8 mouse cellular contexts compared by ENCODE assay signal in genomic region chr2:116974569-116975060, GRCm38 (mm10).
DNase-seq lines count a peak whose midpoint lies in the region; ATAC-seq and TF ChIP-seq lines count a peak whose summit lies in the region.

No protein-coding gene starts in this region.

- H3K27ac ChIP-seq in heart, embryonic 10.5 days = peak overlapping the region; percentile 96
- H3K27ac ChIP-seq in ES-E14 (ENCODE audit: insufficient read depth, low read depth, low read length, poor library complexity, severe bottlenecking) = peak overlapping the region; percentile 92; the same call in 1 of the 2 replicates
- peak overlapping the region; percentile 97 for H3K27ac ChIP-seq in hindbrain, embryonic 10.5 days
- peak overlapping the region; percentile 96 for H3K27ac ChIP-seq in midbrain, embryonic 11.5 days (ENCODE audit: low read depth, low read length)

- no peaks in the 10 kb centered on the region for H3K9me3 ChIP-seq in heart, embryonic 10.5 days
- H3K9me3 ChIP-seq in ES-E14 (ENCODE audit: control insufficient read depth, insufficient read depth, low read depth, low read length) = no peaks in the 10 kb centered on the region
- H3K9me3 ChIP-seq in hindbrain, embryonic 10.5 days = no peaks in the 10 kb centered on the region
- H3K9me3 ChIP-seq in midbrain, embryonic 11.5 days (ENCODE audit: control insufficient read depth, low read length) = no peaks in the 10 kb centered on the region

- in situ Hi-C loops in ES-E14 (cut with MboI; ENCODE audit: low sequenced_read_pairs in 2 of 2, unreplicated experiment in 2 of 2) = no loop called here

- H3K27me3 ChIP-seq in heart, embryonic 10.5 days (ENCODE audit: insufficient read depth, poor library complexity, severe bottlenecking) = no peaks in the 10 kb centered on the region
- peaks cover 10% of the 10 kb centered on the region; the same call in 1 of the 2 replicates for H3K27me3 ChIP-seq in hindbrain, embryonic 10.5 days (ENCODE audit: insufficient read depth, poor library complexity, severe bottlenecking)
- H3K27me3 ChIP-seq in midbrain, embryonic 11.5 days (ENCODE audit: control insufficient read depth, insufficient read depth, low read length) = no peaks in the 10 kb centered on the region

- no peak for DNase-seq in heart, embryonic 10.5 days (ENCODE audit: low spot score)
- no peak for DNase-seq in heart, postnatal 14 days
- no peak for DNase-seq in ES-E14 (ENCODE audit: low read depth, low spot score)
- DNase-seq in hindbrain, embryonic 10.5 days (ENCODE audit: low spot score) = no peak
- peak; percentile 93 for DNase-seq in midbrain, embryonic 11.5 days (ENCODE audit: low spot score, missing footprints)
- no peak for DNase-seq in ovary, postnatal 36 days (ENCODE audit: low spot score)
- DNase-seq in kidney, postnatal 36 days = no peak
- no peak for DNase-seq in cerebellum, adult 9-10 months

- intact Hi-C loops in heart, postnatal 14 days (cut with DNase I) = no loop called here

- no peaks in the 10 kb centered on the region for H3K36me3 ChIP-seq in heart, embryonic 10.5 days
- no peaks in the 10 kb centered on the region for H3K36me3 ChIP-seq in ES-E14 (ENCODE audit: control insufficient read depth, insufficient read depth, low read length, poor library complexity, severe bottlenecking)
- H3K36me3 ChIP-seq in hindbrain, embryonic 10.5 days = no peaks in the 10 kb centered on the region
- H3K36me3 ChIP-seq in midbrain, embryonic 11.5 days (ENCODE audit: control insufficient read depth, insufficient read depth, low read length) = no peaks in the 10 kb centered on the region

- 33% methylated on average over 7 of the region's 7 CpGs for WGBS in heart, embryonic 10.5 days
- 8% methylated on average over 7 of the region's 7 CpGs for WGBS in hindbrain, embryonic 10.5 days
- WGBS in midbrain, embryonic 11.5 days = 8% methylated on average over 7 of the region's 7 CpGs

- H3K4me3 ChIP-seq in heart, embryonic 10.5 days = peak overlapping the region; percentile 65
- H3K4me3 ChIP-seq in ES-E14 (ENCODE audit: insufficient read depth in 1 of 2, low read depth in 1 of 2, low read length in 2 of 2, poor library complexity in 1 of 2, severe bottlenecking in 1 of 2) = peak overlapping the region; percentile 57 to 75; a peak in 3 of 4 replicates
- peak overlapping the region; percentile 54 for H3K4me3 ChIP-seq in hindbrain, embryonic 10.5 days
- H3K4me3 ChIP-seq in midbrain, embryonic 11.5 days (ENCODE audit: low read depth, low read length) = peak overlapping the region; percentile 25; the same call in 1 of the 2 replicates

- peaks cover 60% of the 10 kb centered on the region for H3K4me1 ChIP-seq in heart, embryonic 10.5 days
- peaks cover 7 to 29% of the 10 kb centered on the region in 2 experiments for H3K4me1 ChIP-seq in ES-E14 (ENCODE audit: control insufficient read depth in 2 of 2, insufficient read depth in 2 of 2, low read length in 2 of 2, poor library complexity in 1 of 2)
- H3K4me1 ChIP-seq in hindbrain, embryonic 10.5 days (replicated peaks) = peaks cover 85% of the 10 kb centered on the region
- peaks cover 66% of the 10 kb centered on the region for H3K4me1 ChIP-seq in midbrain, embryonic 11.5 days (ENCODE audit: control insufficient read depth, insufficient read depth, low read length)

- no peak for ATAC-seq in midbrain, embryonic 11.5 days (ENCODE audit: low FRiP score)

- no peak overlapping the region for H3K9ac ChIP-seq in ES-E14 (ENCODE audit: insufficient read depth, low read depth, low read length, poor library complexity, severe bottlenecking)
- peak overlapping the region; percentile 59 for H3K9ac ChIP-seq in midbrain, embryonic 11.5 days (ENCODE audit: low read length)

- peak overlapping the region; percentile 44 for H3K4me2 ChIP-seq in midbrain, embryonic 11.5 days

TF ChIP-seq in ES-E14, 5 proteins besides CTCF, POLR2A, EP300 and RAD21:
- TF ChIP-seq HCFC1 (IDR thresholded peaks at IDR 0.05; ENCODE audit: borderline replicate concordance, insufficient read depth, low read length) = no peak
- no peak for TF ChIP-seq ZC3H11A (IDR thresholded peaks at IDR 0.05; ENCODE audit: borderline replicate concordance, low read depth, low read length)
- no peak for TF ChIP-seq MAFK (IDR thresholded peaks at IDR 0.05; ENCODE audit: insufficient read depth, low read depth, low read length)
- no peak for TF ChIP-seq CHD2 (IDR thresholded peaks at IDR 0.05; ENCODE audit: low read depth, low read length)
- no peak for TF ChIP-seq ZNF384 (IDR thresholded peaks at IDR 0.05; ENCODE audit: low read depth, low read length)
